Mouse (Mus musculus): ENCODE measurements at regions not wholly inside any gene's neighbourhood (a gene's known extent, or its start where the extent isn't known, plus 50 kb on each side); places are given as distances from the start of the nearest gene placed in this dataset.

DNA sequence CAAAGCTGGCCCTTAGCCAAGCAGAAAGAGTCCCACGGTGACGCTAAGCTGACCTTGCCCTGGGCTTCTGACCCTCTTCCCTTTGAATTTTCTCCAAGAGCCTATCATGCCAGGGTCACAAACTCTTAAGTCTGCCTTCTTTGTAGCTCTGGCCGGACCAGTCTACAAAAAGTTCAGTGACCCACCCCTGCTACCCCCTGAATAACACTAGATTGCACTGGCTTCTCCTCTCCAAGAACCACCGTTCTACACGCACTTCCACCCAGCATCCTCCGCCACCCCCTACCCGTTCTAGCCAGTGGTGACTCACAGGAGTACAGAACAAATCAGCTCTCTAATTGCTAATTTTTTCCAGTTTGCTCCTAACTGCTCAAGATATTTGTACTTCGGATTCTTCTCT, 325.0 kb downstream of the Tns1 start:
- no peak for DNase-seq (ENCODE audit: low read depth, low spot score)

DNA sequence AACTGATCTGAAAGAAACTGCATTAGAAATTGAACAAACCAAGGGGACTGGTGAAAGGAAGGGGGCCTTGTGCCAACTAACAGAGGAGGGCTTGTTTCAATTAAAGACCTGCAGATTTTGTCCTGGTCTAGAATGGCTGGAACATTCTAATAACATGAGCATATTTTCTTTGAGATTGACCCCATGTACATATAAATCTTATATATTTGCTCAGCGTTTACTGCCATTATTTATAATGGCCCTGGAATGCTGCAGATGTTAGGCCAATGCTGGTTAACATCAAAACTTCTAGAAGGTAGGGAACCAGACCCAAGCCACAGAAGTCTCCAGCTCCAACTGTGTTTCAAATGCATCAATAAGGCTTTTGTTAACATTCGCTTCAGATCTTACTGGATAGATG, 326.4 kb downstream of the Tns1 start:
- DNase-seq (ENCODE audit: low read depth, low spot score): no peak

DNA sequence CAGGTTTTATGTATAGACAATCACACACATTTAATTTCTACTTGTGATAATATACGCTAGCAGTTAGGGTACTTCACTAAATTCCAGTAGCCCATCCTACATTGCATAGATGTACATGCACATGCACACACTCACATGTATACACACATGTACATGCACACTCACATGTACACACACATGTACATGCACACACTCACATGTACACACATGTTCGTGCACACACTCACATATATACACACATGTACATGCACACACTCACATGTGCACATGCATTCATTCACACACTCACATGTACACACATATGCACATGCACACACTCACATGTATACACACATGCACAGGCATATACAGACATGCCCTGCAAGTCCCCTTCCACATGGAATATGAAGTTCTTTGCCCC, 326.8 kb downstream of the Tns1 start:
- DNase-seq (ENCODE audit: low read depth, low spot score): no peak

DNA sequence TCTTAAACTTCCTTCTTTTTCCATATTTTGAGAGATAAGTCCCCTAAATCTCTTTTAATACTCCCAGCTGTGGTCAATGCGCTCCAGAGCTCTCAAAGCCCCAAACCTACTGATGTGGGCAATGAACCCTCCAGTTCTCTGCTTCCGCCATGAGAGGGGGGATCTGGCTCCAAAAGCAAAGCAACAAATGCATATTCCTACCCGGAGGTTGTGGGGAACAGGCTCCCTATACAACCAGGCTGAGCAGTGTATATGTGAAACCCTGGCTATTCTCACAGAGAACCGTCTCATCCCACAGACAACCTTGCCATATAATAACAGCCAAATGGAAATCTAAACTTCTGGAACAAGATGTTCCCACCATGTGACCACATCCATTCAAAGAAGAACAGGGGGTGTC, 330.4 kb downstream of the Tns1 start:
- DNase-seq (ENCODE audit: low read depth, low spot score): no peak

DNA sequence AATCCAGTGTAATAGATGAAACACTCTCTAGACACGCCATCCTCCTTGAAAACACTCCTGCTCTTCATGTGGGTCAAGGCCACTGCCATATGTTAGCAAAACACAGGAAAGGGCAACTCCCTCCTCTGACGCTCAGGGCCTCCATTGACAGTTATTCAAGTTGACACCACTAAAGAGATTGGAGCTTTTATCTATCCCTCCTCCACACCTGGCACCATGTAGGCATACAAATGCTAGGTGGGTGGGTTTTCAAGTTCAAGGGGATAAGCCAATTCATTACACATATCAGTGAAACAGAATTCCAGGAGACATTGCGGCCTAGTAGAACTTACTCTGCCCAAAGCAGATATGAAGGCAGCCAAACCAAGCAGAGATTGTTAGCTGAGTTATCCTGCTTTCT, 331.0 kb downstream of the Tns1 start:
- no peak for DNase-seq (ENCODE audit: low read depth, low spot score)

DNA sequence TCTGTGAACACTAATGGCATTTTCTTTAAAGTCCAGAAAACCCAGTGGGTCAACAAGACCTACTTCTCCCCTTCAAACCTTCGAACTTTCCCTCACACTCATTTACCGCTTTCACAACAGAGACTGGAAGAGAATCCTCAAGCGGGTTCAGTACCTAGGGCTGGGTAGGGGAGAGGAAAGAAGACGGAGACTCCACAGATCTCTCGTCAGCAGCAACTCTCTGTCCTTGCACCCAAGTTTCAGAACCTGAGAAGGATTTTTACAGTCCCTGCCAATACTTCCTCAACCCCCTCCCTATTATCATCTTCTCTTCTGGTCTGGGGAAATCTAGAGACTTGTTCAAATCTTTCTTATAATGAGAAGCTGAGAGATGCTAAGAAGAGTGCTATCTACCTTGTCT, 331.9 kb downstream of the Tns1 start:
- no peak for DNase-seq (ENCODE audit: low read depth, low spot score)

DNA sequence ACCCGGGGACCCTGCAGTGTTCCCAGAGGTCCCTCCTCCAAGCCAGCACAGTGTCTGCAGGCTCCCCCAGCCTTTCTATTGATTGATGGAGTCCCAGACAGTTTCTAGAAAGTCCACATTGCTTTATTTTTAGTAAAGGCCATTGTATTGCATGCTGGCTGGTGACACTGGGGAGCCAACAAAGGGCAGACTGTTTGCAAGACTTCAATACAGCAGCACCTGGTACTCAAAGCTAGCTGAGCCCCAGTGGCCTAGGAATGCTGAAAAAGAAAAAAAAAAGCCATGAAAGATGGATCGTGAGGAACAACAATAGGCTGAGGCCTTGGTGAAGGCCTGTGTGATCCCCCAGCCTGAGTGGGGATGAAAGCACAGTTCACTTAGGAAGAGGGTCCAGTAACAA, 336.6 kb downstream of the Tns1 start:
- DNase-seq (ENCODE audit: low read depth, low spot score): no peak

DNA sequence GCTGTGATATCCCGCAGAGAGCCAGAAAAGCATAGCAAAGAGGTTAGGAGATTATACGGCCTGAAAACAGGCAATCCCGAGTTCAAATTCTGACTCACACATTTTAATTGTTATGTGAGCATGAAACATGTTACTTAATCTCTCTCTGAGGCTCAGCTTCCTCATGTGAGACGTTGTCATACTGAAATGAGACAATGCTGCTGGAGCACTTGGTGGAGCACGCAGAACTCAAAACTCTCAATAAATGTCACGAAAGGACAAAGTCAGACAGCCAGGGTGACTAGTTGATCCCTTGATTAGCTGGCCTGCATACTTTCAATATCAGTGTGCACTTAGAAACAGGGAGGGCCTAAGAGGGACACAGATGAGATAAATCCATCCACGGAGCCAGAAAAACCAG, 337.0 kb downstream of the Tns1 start:
- no peak for DNase-seq (ENCODE audit: low read depth, low spot score)

DNA sequence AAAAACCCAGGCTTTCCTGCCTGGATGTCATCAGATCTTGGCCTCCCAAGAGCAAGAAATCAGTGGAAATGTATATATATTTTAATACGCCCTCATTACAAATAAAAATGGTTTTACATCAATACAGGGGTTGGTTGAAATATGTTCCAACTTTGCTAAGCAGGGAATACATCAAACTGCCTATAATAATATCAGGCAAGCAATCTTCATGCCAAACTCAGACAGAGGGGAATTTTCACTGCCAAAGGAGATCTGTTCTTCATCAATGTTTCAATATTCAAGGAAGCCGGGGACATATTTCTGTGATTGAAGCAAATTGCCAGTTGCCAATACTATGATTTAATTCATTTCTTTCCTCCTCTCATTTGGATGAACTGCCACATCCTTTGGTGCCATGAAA, 340.9 kb downstream of the Tns1 start:
- no peak for DNase-seq (ENCODE audit: low read depth, low spot score)

DNA sequence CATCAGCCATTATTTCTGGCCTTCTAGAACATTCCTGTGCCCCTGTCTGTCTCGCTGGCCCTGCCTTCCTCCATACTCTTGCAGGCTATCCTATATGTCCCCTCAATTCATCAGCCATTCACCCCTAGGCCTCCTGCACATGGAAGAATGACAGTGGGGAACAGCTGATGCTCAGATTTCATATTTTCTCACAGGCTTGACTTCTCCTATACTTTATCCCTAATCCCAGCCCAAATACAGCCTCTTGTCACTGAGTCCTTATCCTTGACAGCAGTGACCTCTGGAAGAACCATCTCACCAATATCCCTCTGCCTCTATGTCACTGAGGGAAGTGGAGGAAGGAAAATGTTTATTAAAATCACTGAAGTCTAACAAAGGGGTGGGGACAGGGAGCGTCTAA, 341.4 kb downstream of the Tns1 start:
- DNase-seq (ENCODE audit: low read depth, low spot score): no peak

DNA sequence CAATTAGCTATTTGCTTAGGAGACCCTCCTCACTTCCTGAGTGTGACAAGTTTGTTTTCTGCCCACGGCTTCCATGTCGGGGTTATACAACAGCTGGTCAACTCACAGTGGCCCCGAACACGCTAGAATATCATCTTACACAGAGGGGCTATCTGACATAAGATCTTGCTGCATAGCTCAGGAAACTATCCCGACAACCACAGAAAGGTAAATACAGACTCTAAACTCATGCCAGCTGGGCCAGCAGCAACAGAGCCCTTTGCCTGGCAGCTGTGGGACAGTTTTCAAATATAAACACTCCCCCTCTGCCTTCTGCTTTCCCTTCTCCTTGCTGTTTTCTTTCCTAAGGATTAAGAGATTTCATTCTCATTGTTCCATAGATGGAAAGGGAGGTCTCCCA, 352.5 kb downstream of the Tns1 start:
- no peak for DNase-seq (ENCODE audit: low read depth, low spot score)

DNA sequence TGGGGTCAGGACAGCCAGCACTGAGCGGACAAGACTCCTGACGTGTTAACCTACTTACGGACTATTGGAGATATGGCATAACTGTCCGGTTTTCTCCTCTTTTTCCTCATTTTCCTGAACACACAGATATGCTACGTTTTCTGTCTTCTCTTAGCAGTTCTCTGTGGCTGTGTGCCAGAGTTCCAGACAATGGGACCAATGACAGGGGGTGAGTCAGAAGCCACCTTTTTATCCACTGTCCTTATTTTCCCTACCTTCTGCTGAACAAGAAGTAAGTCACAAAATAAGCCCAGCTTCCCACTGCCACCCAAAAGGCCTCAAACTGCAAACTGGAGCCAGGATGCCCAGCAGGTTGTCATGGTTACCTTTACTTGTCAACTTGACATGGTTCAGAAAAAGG, 353.6 kb downstream of the Tns1 start:
- DNase-seq (ENCODE audit: low read depth, low spot score): no peak

DNA sequence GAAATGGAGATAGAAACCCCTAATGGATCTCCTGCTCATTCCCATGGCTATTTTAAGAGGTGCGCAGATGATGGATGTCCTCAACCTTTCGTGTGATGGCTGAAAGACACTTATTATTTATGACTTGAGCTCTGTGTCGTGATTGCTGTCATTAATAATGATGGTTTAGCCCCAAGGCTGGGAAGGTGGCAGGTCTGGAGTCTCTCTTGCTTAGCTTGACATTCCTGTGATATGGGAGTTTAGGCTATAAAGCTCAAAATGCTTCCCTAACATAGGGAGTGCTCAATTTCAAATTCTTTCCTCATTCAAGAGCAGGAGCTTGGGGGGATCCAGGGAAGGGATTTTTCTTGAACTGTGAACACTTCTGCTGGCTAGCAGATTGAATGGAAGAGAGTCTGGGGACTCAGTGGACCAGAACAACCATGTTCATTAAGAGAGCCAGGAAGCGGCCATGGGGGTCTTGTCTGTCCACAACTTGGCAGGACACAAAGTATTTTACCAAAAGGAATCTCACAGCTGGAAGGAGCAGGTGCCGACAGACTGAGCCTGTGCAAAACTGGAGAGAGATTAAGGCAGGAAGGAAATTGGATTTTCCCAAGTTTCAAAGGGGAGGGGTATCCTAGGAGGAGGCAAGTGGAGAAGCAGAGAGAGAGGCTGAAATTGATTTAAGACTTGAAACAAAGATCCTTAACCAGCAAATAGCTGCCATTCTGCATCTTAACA, 359.5 kb downstream of the Tns1 start:
- no peak for DNase-seq (ENCODE audit: low read depth, low spot score)

DNA sequence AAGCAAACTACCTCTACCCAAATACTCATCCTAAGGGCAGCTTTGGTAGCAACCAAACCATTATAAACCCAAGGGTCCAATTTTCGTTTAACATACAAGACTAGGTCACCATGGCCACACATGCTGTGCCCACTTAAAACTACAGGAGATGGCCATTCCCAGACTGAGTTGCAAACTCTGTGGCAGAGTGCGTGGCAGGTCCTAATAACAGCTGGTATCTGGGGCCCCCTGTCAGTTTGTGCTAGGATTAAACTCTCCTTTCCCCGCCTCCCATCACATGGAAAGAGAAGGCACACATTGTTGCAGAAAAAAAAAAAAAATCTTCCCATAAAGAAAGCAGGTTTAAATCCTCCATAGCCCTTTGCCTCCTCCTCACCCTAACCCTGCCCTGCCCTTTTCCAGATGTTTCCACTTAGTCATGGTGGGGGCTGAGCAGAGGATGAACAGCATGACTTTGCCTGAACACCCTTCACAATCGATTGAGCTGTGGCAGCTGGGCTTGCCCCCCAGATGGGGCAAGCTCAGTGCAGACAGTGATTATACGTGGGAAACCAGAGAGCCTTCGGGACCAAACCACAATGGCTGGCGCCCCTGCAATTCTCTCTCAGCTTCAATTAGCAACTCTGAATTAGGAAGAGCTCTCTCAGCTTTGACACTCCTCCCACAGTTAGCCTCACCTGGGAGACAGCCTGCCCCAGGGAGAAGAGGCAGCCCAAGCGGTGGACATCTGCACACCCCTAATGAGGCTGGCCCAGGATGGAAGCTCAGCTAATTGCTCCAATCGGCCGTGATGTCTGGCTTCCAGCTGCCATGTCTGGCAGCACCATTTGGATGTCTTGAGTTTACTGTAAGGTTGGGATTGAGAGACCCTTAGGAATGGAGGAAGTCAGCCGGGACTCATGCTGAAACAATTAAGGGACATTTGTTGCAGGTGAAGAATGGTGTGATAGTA, 365.9 kb downstream of the Tns1 start:
- DNase-seq (ENCODE audit: low read depth, low spot score): no peak

DNA sequence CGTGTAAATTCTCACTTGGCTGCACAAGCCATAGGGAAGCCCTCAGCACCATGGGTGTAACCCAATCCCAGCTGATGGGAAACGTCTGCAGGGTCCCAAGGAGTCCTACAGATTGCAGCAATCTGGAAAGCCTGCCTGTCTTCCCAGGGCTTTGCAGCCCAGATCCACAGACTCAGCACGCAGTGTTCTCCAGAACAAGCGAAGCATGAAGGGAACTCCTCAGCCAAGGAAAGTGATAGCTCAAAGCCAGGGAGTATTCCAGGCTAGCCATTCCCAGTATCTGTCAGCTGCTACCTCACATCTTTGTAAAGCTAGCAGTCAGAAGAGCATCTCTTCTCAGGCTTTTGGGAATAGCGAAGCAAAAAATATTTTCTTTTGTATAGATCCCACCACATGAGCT, 368.5 kb downstream of the Tns1 start:
- DNase-seq (ENCODE audit: low read depth, low spot score): no peak

DNA sequence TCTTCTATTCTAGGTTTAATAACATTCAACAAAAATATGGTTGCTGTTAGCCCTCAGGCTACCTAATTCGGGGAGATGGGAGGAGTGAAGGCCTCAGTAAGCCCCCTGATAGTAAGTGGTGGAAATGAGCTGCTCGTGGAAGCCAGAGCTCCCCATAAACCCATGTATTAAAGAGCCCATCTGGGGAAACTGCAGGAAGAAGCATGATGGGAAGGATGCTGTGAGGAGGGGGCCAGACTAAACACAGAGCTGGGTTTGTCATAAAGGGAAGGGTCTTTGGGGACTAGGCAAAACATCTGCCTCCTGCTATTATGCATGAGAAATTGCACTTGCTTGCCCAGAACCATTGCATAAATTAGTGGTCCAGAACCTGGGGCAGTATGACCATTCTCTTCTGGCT, 369.3 kb downstream of the Tns1 start:
- no peak for DNase-seq (ENCODE audit: low read depth, low spot score)

DNA sequence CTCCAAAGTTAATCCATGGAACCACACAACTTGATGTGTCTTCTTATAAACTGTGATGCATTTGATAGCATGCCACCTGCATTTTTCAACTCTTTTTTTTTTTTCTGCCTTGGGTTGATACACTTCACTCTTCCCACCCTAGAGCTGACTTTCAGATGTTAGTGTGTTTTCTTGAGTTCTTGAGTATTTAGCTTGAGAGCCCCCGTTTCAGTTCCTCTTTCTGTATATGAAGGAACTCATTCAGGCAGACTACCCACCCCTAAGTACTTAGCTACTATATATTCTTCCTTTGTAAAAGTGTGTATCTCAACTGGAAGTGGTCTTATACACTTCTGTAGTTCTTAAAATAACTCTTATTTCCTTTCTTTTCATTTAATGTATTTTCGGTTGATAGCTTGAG, 371.1 kb downstream of the Tns1 start:
- peak; percentile 1 for DNase-seq (ENCODE audit: low read depth, low spot score)

DNA sequence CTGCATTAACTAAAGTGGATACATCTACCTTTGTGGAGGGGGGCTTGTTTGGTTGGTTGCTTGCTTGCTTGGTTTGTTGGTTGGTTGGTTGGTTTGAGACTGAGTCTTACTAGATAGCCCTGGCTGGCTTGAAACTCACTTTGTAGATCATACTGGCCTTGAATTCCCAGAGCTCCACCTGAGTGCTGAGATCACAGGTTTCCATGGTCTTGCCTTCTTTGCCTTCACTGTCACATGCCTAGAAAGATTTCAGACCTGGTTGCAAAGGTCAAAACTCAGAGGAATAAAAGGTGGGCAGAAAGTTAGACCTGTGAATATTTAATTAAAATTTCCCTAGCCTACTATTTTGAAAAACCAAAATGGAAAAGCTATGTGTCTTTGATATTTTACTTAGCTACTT, 375.5 kb downstream of the Tns1 start:
- DNase-seq (ENCODE audit: low read depth, low spot score): no peak

DNA sequence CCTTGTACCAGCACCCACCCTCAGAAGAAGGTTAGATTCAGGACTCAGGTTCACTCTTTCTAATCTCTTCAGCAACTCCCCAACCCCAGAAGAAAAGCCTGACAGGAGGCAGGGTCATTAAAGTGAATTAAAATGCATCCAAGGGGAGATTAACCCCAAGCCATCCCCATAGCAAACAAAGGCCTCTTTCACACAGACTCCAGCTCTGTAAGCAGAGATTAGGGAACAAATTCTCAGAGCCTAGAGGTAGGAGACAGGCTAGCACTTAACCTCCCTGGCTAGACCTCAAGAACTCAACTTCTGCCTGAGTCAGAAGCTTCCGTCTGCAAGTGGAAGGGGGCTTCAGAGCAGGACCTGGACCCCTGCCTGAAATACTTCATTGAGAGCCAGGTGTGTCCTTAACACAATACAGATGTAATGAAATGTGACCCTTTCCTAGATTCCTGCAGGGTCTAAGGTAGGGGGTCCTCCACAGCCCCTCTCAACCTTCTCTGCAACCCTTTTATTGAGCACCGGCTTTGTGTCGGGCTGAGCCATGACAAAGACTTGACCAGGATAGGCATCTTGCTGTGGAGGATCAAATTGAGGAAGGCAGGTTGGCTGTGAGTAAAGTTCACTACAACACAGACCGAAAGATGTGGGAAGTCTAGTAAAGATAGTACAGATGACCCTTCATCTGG, 379.6 kb downstream of the Tns1 start:
- DNase-seq (ENCODE audit: low read depth, low spot score): no peak

DNA sequence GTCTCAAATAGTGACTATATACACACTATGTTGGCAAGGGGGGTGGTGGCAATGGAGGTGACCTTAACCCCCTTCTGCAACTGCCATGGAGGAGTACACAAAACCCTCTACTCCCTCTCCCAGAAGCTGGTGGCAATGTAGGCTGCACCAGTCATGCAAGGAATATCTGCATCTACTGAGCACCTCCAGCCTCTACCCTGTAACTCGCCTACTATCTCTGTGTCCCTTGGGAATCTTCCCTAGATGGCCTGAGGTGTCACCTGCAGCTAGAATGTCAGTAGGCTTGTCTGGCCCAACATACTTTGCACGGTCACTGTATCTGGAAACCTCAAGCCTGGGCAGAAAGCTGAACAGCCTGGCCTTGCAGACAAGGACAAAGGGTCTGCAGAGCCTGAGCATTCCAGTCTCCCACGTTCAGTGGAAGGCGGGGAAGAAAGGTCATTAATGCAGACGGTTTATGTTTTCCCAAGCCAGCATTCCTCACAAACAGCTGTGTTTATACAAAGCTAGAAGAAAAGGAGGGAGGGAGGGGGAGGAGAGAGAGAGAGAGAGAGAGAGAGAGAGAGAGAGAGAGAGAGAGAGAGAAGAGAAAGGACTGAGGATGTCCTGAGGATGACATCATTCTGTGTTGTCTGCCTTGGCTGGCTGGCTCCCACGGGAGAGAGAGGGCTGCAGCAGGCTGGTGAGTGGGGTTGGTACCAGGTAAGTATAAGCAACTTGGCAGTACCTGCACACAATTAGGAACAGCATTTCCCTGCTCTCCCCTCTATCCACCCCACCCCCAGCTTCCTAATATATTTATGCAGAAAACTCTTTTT, 380.3 kb downstream of the Tns1 start:
- DNase-seq (ENCODE audit: low read depth, low spot score): no peak

DNA sequence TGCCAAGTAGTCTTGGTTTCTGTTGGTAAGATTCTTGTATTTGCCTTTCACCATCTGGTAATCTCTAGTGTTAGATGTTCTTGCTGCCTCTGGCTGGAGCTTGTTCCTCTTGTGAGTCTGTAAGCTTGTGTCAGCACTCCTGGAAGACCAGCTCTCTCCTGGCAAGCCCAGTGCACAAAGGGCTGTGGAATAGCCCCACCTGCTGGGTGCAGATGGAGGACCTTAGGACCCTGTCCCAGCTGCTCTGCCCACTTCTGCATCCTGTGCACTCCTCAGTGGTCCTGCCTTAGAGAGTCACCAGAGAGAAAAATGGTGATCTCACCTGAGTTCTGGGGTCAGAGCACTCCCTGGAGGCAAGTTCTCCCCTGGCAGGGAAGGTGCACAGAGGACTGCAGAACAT, 387.2 kb downstream of the Tns1 start:
- DNase-seq (ENCODE audit: low read depth, low spot score): no peak

DNA sequence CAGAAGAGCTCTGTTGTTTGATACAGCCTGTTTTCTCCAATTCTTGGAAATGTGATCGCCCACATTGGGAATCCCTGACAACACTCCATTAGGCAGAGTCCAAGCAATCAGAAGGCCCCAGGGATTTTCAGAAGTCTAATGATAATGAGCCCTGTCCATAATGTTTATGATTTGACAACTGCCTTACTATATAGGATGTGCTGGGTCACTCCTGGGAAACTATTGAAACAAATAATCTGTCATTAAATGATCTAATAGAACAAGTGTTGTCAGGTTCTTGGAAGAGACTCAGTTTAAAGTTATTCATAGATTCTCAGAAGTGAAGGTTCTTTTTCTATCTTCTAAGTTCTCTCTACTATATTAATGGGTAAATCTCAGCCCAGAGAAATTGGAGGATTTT, 395.9 kb downstream of the Tns1 start:
- DNase-seq (ENCODE audit: low read depth, low spot score): no peak

Measured in A20 (cell line).